Mouse (Mus musculus): ENCODE results near the gene Cpe. TPM values are rescaled to one million over a fixed set of nuclear protein-coding genes. Genes with fewer than 3 reads are reported as not detected.

The Cpe gene
- polyA plus RNA-seq, 1 experiment = 79.2 TPM

DNA sequence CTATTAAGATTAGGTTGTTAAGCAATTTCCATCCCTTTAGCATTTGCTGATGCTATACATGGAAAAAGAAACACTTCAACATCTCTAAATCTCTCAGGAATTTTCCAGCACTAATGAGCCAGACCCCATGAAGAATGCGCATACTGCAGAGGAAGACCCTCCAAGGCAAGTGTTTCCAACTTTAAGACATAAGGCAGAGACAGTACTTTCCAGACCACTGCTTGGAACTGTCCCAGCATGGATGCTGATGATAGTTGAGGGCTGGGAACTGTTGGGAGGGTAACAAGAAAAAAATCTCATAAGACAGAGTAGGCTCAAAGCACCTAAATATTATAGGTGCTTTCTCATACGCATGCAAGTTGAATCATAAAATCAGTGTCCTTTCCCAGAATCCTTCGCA is 50.1 kb downstream of the Cpe start:
- Histone ChIP-seq H3K4me3 (ENCODE audit: insufficient read depth, poor library complexity, severe bottlenecking) (no peak overlapping the region), H3K79me3 (ENCODE audit: low read depth) (no peaks in the 10 kb centered on the region), H3K27me3 (ENCODE audit: control insufficient read depth, insufficient read depth, insufficient read length) (no peaks in the 10 kb centered on the region), H3ac (ENCODE audit: control insufficient read depth, insufficient read length, low read depth) (no peak overlapping the region), H3K79me2 (ENCODE audit: control insufficient read depth, insufficient read depth) (peaks cover 4% of the 10 kb centered on the region), H3K36me3 (ENCODE audit: control insufficient read depth, insufficient read depth) (no peaks in the 10 kb centered on the region)
- TF ChIP-seq MYOD1 (IDR thresholded peaks at IDR 0.05; ENCODE audit: control insufficient read depth, insufficient read length, low read depth) = no peak
- no peak for TF ChIP-seq FOSL1 (IDR thresholded peaks at IDR 0.05; ENCODE audit: insufficient read depth, low read length, poor library complexity, severe bottlenecking)
- TF ChIP-seq USF1 (IDR thresholded peaks at IDR 0.05; ENCODE audit: low read depth) = no peak
- TF ChIP-seq CEBPB (IDR thresholded peaks at IDR 0.05; ENCODE audit: low read depth) = no peak
- TF ChIP-seq CTCF (IDR thresholded peaks at IDR 0.05; ENCODE audit: control insufficient read depth, insufficient read depth, insufficient read length) = no peak
- TF ChIP-seq MYOG (IDR thresholded peaks at IDR 0.05; ENCODE audit: control insufficient read depth, extremely low read depth, insufficient read length) = no peak
- TF ChIP-seq MAX (IDR thresholded peaks at IDR 0.05) = no peak

DNA sequence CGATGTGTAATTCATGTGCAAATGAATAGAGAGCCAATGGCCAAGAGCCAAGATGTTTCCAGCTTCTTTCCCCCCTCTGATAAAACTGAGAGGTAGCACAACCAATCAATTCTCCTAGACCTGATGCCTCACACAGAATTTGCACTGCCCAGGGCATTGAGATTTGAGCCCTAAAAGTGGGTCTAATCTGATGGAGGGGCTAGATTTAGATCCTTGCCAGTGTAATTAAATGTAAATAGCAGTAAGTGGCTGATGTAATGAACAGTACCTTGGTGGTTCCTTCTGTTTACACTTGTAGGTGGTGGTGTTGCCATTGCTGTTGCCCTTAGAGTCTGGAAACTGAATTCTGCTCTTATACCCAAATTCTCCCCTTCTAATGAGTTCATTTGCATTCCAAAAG is 52.3 kb downstream of the Cpe start:
- Histone ChIP-seq H3K79me3 (ENCODE audit: low read depth) (no peaks in the 10 kb centered on the region), H3K27me3 (ENCODE audit: control insufficient read depth, insufficient read depth, insufficient read length) (no peaks in the 10 kb centered on the region), H3K4me3 (ENCODE audit: insufficient read depth, poor library complexity, severe bottlenecking) (no peak overlapping the region), H3ac (ENCODE audit: control insufficient read depth, insufficient read length, low read depth) (no peak overlapping the region), H3K36me3 (ENCODE audit: control insufficient read depth, insufficient read depth) (no peaks in the 10 kb centered on the region), H3K79me2 (ENCODE audit: control insufficient read depth, insufficient read depth) (peaks cover 4% of the 10 kb centered on the region)
- TF ChIP-seq MYOD1 (IDR thresholded peaks at IDR 0.05; ENCODE audit: control insufficient read depth, insufficient read length, low read depth) = no peak
- TF ChIP-seq FOSL1 (IDR thresholded peaks at IDR 0.05; ENCODE audit: insufficient read depth, low read length, poor library complexity, severe bottlenecking) = no peak
- TF ChIP-seq USF1 (IDR thresholded peaks at IDR 0.05; ENCODE audit: low read depth) = no peak
- no peak for TF ChIP-seq CEBPB (IDR thresholded peaks at IDR 0.05; ENCODE audit: low read depth)
- TF ChIP-seq MYOG (IDR thresholded peaks at IDR 0.05; ENCODE audit: control insufficient read depth, extremely low read depth, insufficient read length) = no peak
- TF ChIP-seq MAX (IDR thresholded peaks at IDR 0.05) = no peak
- TF ChIP-seq CTCF (IDR thresholded peaks at IDR 0.05; ENCODE audit: control insufficient read depth, insufficient read depth, insufficient read length) = no peak

DNA sequence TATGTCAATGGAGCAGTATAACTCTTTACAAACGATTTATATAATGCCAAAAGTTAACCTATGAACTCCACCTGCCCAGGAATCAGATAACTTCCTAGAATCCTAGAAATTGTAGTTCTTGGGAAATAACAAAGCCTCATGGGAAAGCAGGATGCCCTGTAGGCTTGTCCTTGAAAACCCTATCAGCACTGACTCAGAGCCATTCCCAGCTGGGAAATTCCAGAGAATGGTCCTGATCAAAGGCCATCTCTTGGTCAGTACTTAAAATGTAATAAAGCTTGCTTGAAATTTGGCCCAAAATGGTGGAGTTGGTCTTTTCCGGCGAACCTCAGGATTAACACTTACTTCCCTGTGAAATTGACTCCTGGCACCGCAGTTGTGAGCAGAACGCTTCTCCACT is 53.2 kb downstream of the Cpe start:
- H3ac ChIP-seq (ENCODE audit: control insufficient read depth, insufficient read length, low read depth) = no peak overlapping the region
- H3K79me3 ChIP-seq (ENCODE audit: low read depth) = no peaks in the 10 kb centered on the region
- H3K79me2 ChIP-seq (ENCODE audit: control insufficient read depth, insufficient read depth) = peaks cover 4% of the 10 kb centered on the region
- no peaks in the 10 kb centered on the region for H3K27me3 ChIP-seq (ENCODE audit: control insufficient read depth, insufficient read depth, insufficient read length)
- H3K36me3 ChIP-seq (ENCODE audit: control insufficient read depth, insufficient read depth) = no peaks in the 10 kb centered on the region
- no peak overlapping the region for H3K4me3 ChIP-seq (ENCODE audit: insufficient read depth, poor library complexity, severe bottlenecking)
- no peak for TF ChIP-seq MAX (IDR thresholded peaks at IDR 0.05)
- TF ChIP-seq MYOG (IDR thresholded peaks at IDR 0.05; ENCODE audit: control insufficient read depth, extremely low read depth, insufficient read length) = no peak
- TF ChIP-seq USF1 (IDR thresholded peaks at IDR 0.05; ENCODE audit: low read depth) = no peak
- TF ChIP-seq CEBPB (IDR thresholded peaks at IDR 0.05; ENCODE audit: low read depth) = no peak
- TF ChIP-seq CTCF (IDR thresholded peaks at IDR 0.05; ENCODE audit: control insufficient read depth, insufficient read depth, insufficient read length) = no peak
- TF ChIP-seq MYOD1 (IDR thresholded peaks at IDR 0.05; ENCODE audit: control insufficient read depth, insufficient read length, low read depth) = no peak
- TF ChIP-seq FOSL1 (IDR thresholded peaks at IDR 0.05; ENCODE audit: insufficient read depth, low read length, poor library complexity, severe bottlenecking) = no peak

DNA sequence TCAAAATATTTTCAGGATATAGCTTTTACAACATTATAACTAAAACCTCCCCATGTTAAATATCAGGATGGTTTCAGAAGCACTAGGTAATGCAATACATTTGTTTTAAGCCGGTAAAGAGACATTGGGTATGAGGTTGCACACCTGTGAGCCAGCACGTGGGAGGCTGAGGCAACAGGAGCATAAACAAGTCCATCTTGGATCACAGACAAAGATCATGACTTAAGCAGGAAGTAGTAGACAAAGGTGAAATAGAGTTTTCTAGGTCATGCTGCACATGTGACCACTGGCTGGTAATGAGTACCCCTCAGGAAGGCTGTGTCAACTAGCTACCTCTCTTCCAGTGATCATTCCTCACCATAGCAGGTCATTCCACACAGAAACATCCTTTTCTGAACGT is 58.0 kb downstream of the Cpe start:
- no peaks in the 10 kb centered on the region for H3K27me3 ChIP-seq (ENCODE audit: control insufficient read depth, insufficient read depth, insufficient read length)
- H3K36me3 ChIP-seq (ENCODE audit: control insufficient read depth, insufficient read depth) = no peaks in the 10 kb centered on the region
- H3ac ChIP-seq (ENCODE audit: control insufficient read depth, insufficient read length, low read depth) = no peak overlapping the region
- H3K79me3 ChIP-seq (ENCODE audit: low read depth) = no peaks in the 10 kb centered on the region
- no peaks in the 10 kb centered on the region for H3K79me2 ChIP-seq (ENCODE audit: control insufficient read depth, insufficient read depth)
- no peak overlapping the region for H3K4me3 ChIP-seq (ENCODE audit: insufficient read depth, poor library complexity, severe bottlenecking)
- TF ChIP-seq FOSL1 (IDR thresholded peaks at IDR 0.05; ENCODE audit: insufficient read depth, low read length, poor library complexity, severe bottlenecking) (no peak), MYOD1 (IDR thresholded peaks at IDR 0.05; ENCODE audit: control insufficient read depth, insufficient read length, low read depth) (no peak), MAX (IDR thresholded peaks at IDR 0.05) (no peak), USF1 (IDR thresholded peaks at IDR 0.05; ENCODE audit: low read depth) (no peak), MYOG (IDR thresholded peaks at IDR 0.05; ENCODE audit: control insufficient read depth, extremely low read depth, insufficient read length) (no peak), CTCF (IDR thresholded peaks at IDR 0.05; ENCODE audit: control insufficient read depth, insufficient read depth, insufficient read length) (no peak), CEBPB (IDR thresholded peaks at IDR 0.05; ENCODE audit: low read depth) (no peak)

DNA sequence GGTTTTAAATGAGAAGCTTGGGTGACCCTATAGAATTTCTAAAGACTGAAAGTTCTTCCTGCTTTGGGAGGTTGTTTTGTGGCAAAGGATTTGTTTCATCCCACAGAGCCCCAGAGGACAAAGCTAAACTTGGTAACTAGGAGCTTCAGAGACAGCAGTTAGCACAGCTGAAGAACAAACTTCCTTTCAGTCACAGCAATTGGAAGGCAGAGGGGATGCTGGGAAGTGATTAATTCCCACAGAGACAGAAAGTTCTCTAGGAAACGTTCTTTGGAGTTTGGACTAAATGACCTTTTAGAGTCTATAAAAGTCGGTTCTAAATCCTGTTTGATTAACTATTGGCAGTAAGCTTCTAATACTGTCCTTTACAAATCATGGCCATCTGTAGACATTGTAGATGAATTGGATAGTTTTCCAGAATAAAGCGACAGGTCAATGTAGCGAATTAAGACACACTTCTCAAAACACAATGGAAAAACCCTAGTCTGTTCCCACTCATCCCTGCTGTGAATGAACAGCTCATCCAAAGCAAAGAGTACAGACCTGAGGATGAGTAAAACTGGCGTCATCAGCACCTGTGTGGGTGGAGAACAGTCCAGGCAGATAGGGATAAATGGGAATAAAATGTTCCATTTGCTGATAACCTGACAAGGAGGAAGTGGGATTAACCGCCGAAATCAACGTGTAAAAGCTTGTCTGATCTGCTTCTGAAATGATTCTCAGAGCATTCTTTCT is 58.6 kb downstream of the Cpe start:
- no peak overlapping the region for H3K4me3 ChIP-seq (ENCODE audit: insufficient read depth, poor library complexity, severe bottlenecking)
- H3K79me2 ChIP-seq (ENCODE audit: control insufficient read depth, insufficient read depth) = no peaks in the 10 kb centered on the region
- TF ChIP-seq MYOD1 (IDR thresholded peaks at IDR 0.05; ENCODE audit: control insufficient read depth, insufficient read length, low read depth) = no peak
- no peak for TF ChIP-seq CEBPB (IDR thresholded peaks at IDR 0.05; ENCODE audit: low read depth)
- no peak for TF ChIP-seq MAX (IDR thresholded peaks at IDR 0.05)
- no peak for TF ChIP-seq CTCF (IDR thresholded peaks at IDR 0.05; ENCODE audit: control insufficient read depth, insufficient read depth, insufficient read length)
- TF ChIP-seq USF1 (IDR thresholded peaks at IDR 0.05; ENCODE audit: low read depth) = no peak
- TF ChIP-seq FOSL1 (IDR thresholded peaks at IDR 0.05; ENCODE audit: insufficient read depth, low read length, poor library complexity, severe bottlenecking) = no peak
- TF ChIP-seq MYOG (IDR thresholded peaks at IDR 0.05; ENCODE audit: control insufficient read depth, extremely low read depth, insufficient read length) = no peak

More for the DNA sequence above, 58.6 kb downstream of the Cpe start:
- no peaks in the 10 kb centered on the region for H3K36me3 ChIP-seq (ENCODE audit: control insufficient read depth, insufficient read depth)
- H3K27me3 ChIP-seq (ENCODE audit: control insufficient read depth, insufficient read depth, insufficient read length) = no peaks in the 10 kb centered on the region
- no peak overlapping the region for H3ac ChIP-seq (ENCODE audit: control insufficient read depth, insufficient read length, low read depth)
- H3K79me3 ChIP-seq (ENCODE audit: low read depth) = no peaks in the 10 kb centered on the region

All from C2C12 (cell line).